Mouse (Mus musculus) hindbrain, embryonic 11.5 days (tissue): ENCODE measurements around the gene Gm20441. TPM values are rescaled to one million over a fixed set of nuclear protein-coding genes. Genes with fewer than 3 reads are reported as not detected.
A peak's percentile ranks its signal among the peaks of the same experiment; 100 is the strongest.

Source experiments
- ATAC-seq: fragments of 200-750 bp; cut with Nextera tagmentation; 2 replicates; pipeline ENCODE4 v1.8.0; 2017; ENCODE audit warnings: mild to moderate bottlenecking, moderate TSS enrichment, moderate library complexity; ENCODE audit not compliant: low FRiP score
- DNase-seq: peaks from one replicate; pipeline ENCODE4 v3.0.0-alpha.2; 2015; ENCODE audit warnings: low spot score
- H3K27ac ChIP-seq: fragments of 300-500 bp; sonication (generic); 2 replicates; pipeline ENCODE4 v1.5.1; 2014; ENCODE audit warnings: mild to moderate bottlenecking, low read depth, low read length
- H3K27me3 ChIP-seq: fragments of 300-500 bp; sonication (generic); 2 replicates; pipeline ENCODE4 v1.6.1; 2014; ENCODE audit warnings: mild to moderate bottlenecking, low read length, moderate library complexity, mixed read lengths; ENCODE audit not compliant: control insufficient read depth, insufficient read depth
- H3K36me3 ChIP-seq: fragments of 300-500 bp; sonication (generic); 2 replicates; pipeline ENCODE4 v1.6.1; 2014; ENCODE audit warnings: mild to moderate bottlenecking, low read length, moderate library complexity, mixed read lengths; ENCODE audit not compliant: control insufficient read depth, insufficient read depth
- H3K4me1 ChIP-seq: fragments of 300-500 bp; sonication (generic); replicated peaks from 2 replicates; pipeline ENCODE4 v1.6.1; 2014; ENCODE audit warnings: low read length, mixed read lengths; ENCODE audit not compliant: control insufficient read depth, insufficient read depth
- H3K4me2 ChIP-seq: fragments of 300-500 bp; sonication (generic); replicated peaks from 2 replicates; pipeline ENCODE4 v1.6.1; 2014; ENCODE audit warnings: mild to moderate bottlenecking, low read depth, low read length
- H3K4me3 ChIP-seq: fragments of 300-500 bp; sonication (generic); 2 replicates; pipeline ENCODE4 v1.5.1; 2014; ENCODE audit warnings: low read depth, low read length
- H3K9ac ChIP-seq: fragments of 300-500 bp; sonication (generic); 2 replicates; pipeline ENCODE4 v1.6.1; 2014; ENCODE audit warnings: low read depth, low read length
- H3K9me3 ChIP-seq: fragments of 300-500 bp; sonication (generic); 2 replicates; pipeline ENCODE4 v1.6.1; 2016; ENCODE audit warnings: low read length; ENCODE audit not compliant: control insufficient read depth
- WGBS: fragments of 180-500 bp; shearing (Covaris S2); extraction: QIAGEN DNeasy Blood & Tissue Kit; methylation state at CpG from one replicate; pipeline ENCODE4 v1.1.7; 2014; 5-methylcytosine and 5-hydroxymethylcytosine counted together
- polyA plus RNA-seq: library from polyadenylated mRNA; unstranded; fragments of >200 nt; fragmentation: Nextera tagmentation; extraction: Ambion mirVana; gene quantifications from 2 replicates; pipeline ENCODE4 v1.2.1, GENCODE M21; 2014

The Gm20441 gene
- polyA plus RNA-seq, result not detected in 2 replicates

- no peak within 1 kb of the TSS for H3K27ac ChIP-seq
- ATAC-seq, result no peak
These were observed at the start of gene Gm20441, which contains the start of gene Gstt3 for GRCm38 (mm10) chr10:75780769-75781578. TSS of gene Gm20441 (minus strand) at chr10:75780954. TSS of gene Gstt3 (minus strand) at chr10:75781414.

GRCm38 (mm10) chr10:75830275-75830670 lies 49.5 kb upstream of the Gm20441 start:
- Histone ChIP-seq H3K36me3 (no peaks in the 10 kb centered on the region), H3K4me2 (no peak overlapping the region), H3K4me1 (no peaks in the 10 kb centered on the region; the same call in 1 of the 2 replicates), H3K27ac (no peak overlapping the region), H3K9me3 (no peaks in the 10 kb centered on the region), H3K9ac (no peak overlapping the region), H3K4me3 (no peak overlapping the region), H3K27me3 (peaks cover 11% of the 10 kb centered on the region)
- 91% methylated on average over 2 of the region's 2 CpGs for WGBS
- ATAC-seq (no peak), DNase-seq (no peak)

More at GRCm38 (mm10) chr10:75780769-75781578, at the start of gene Gm20441, which contains the start of gene Gstt3:
- H3K27me3 ChIP-seq, result peaks cover 20% of the 10 kb centered on the region
- no peaks in the 10 kb centered on the region for H3K9me3 ChIP-seq
- DNase-seq, result peak; percentile 49
- no peaks in the 10 kb centered on the region; the same call in 1 of the 2 replicates for H3K4me1 ChIP-seq
- H3K9ac ChIP-seq, result 0 out of 2 replicates have a peak within 1 kb of the TSS, but pooled peaks have one; percentile 24
- H3K4me2 ChIP-seq, result peak within 1 kb of the TSS; percentile 61
- H3K36me3 ChIP-seq, result no peaks in the 10 kb centered on the region
- under 1% methylated on average over 28 of the region's 28 CpGs for WGBS
- H3K4me3 ChIP-seq, result peak within 1 kb of the TSS; percentile 30

- Histone ChIP-seq H3K36me3 (no peaks in the 10 kb centered on the region), H3K9ac (no peak overlapping the region), H3K4me2 (no peak overlapping the region), H3K27ac (no peak overlapping the region), H3K4me1 (no peaks in the 10 kb centered on the region), H3K27me3 (peaks cover 7% of the 10 kb centered on the region), H3K9me3 (no peaks in the 10 kb centered on the region), H3K4me3 (no peak overlapping the region)
- DNase-seq (no peak), ATAC-seq (no peak)
- 88% methylated on average over 2 of the region's 2 CpGs for WGBS
These were observed 48.9 kb upstream of the Gm20441 start for GRCm38 (mm10) chr10:75829529-75830274.

- no peak overlapping the region for H3K4me3 ChIP-seq
- no peak overlapping the region for H3K27ac ChIP-seq
- no peaks in the 10 kb centered on the region for H3K9me3 ChIP-seq
- H3K9ac ChIP-seq, result no peak overlapping the region
- H3K36me3 ChIP-seq, result no peaks in the 10 kb centered on the region
- no peak overlapping the region for H3K4me2 ChIP-seq
- H3K4me1 ChIP-seq, result no peaks in the 10 kb centered on the region
- H3K27me3 ChIP-seq, result no peaks in the 10 kb centered on the region
- no peak for ATAC-seq
- no peak for DNase-seq
These were observed 47.8 kb upstream of the Gm20441 start for GRCm38 (mm10) chr10:75828500-75828931.

GRCm38 (mm10) chr10:75827668-75828360 lies 47.1 kb upstream of the Gm20441 start:
- DNase-seq (no peak), ATAC-seq (no peak)
- Histone ChIP-seq H3K4me3 (no peak overlapping the region), H3K9ac (no peak overlapping the region), H3K27ac (no peak overlapping the region), H3K36me3 (no peaks in the 10 kb centered on the region), H3K4me2 (no peak overlapping the region), H3K27me3 (no peaks in the 10 kb centered on the region), H3K9me3 (no peaks in the 10 kb centered on the region), H3K4me1 (no peaks in the 10 kb centered on the region)
- WGBS, result 97% methylated on average over 4 of the region's 4 CpGs

- H3K4me2 ChIP-seq, result no peak overlapping the region
- H3K9me3 ChIP-seq, result no peaks in the 10 kb centered on the region
- WGBS, result 93% methylated on average over 4 of the region's 4 CpGs
- H3K27me3 ChIP-seq, result no peaks in the 10 kb centered on the region
- no peaks in the 10 kb centered on the region for H3K36me3 ChIP-seq
- ATAC-seq (no peak), DNase-seq (no peak)
- no peak overlapping the region for H3K9ac ChIP-seq
- H3K4me1 ChIP-seq, result no peaks in the 10 kb centered on the region
- H3K4me3 ChIP-seq, result no peak overlapping the region
- H3K27ac ChIP-seq, result no peak overlapping the region
These were observed 43.8 kb upstream of the Gm20441 start for GRCm38 (mm10) chr10:75824530-75824929.

- Histone ChIP-seq H3K27ac (no peak overlapping the region), H3K9me3 (no peaks in the 10 kb centered on the region), H3K36me3 (no peaks in the 10 kb centered on the region), H3K4me1 (no peaks in the 10 kb centered on the region), H3K4me3 (no peak overlapping the region), H3K4me2 (no peak overlapping the region), H3K27me3 (no peaks in the 10 kb centered on the region), H3K9ac (no peak overlapping the region)
- ATAC-seq, result no peak
- 89% methylated on average over 1 of the region's 1 CpGs for WGBS
- DNase-seq, result no peak
These were observed 43.0 kb upstream of the Gm20441 start for GRCm38 (mm10) chr10:75823782-75824181.

GRCm38 (mm10) chr10:75822443-75822842 lies 41.7 kb upstream of the Gm20441 start, which contains the start of gene Gstt4:
TSS of gene Gstt4 (minus strand) at chr10:75822543.
- H3K9ac ChIP-seq, result no peak within 1 kb of the TSS
- no peaks in the 10 kb centered on the region for H3K4me1 ChIP-seq
- H3K9me3 ChIP-seq, result no peaks in the 10 kb centered on the region
- ATAC-seq (no peak), DNase-seq (no peak)
- H3K36me3 ChIP-seq, result no peaks in the 10 kb centered on the region
- H3K4me2 ChIP-seq, result no peak within 1 kb of the TSS
- no peak within 1 kb of the TSS for H3K27ac ChIP-seq
- H3K4me3 ChIP-seq, result no peak within 1 kb of the TSS
- no peaks in the 10 kb centered on the region for H3K27me3 ChIP-seq
- 95% methylated on average over 2 of the region's 2 CpGs for WGBS
